Mouse (Mus musculus): Measurements from ENCODE around the gene Alox8. TPM values are rescaled to one million over a fixed set of nuclear protein-coding genes. Genes with fewer than 3 reads are reported as not detected.

Gene Alox8
- total RNA-seq, 2 experiments from 2014 or later, result 10.2 to 11.7 TPM

GRCm38 (mm10) chr11:69185031-69185430, 12.6 kb downstream of the Alox8 start:
- DNase-seq (ENCODE audit: low spot score in 2 of 2), result no peak

- no peak for DNase-seq (ENCODE audit: low spot score in 2 of 2)
These were observed 17.5 kb downstream of the Alox8 start for GRCm38 (mm10) chr11:69180120-69180519.

- no peak for DNase-seq (ENCODE audit: low spot score in 2 of 2)
These were observed 18.1 kb downstream of the Alox8 start for GRCm38 (mm10) chr11:69179512-69179911.

GRCm38 (mm10) chr11:69178525-69178924, 19.1 kb downstream of the Alox8 start:
- no peak for DNase-seq (ENCODE audit: low spot score in 2 of 2)

GRCm38 (mm10) chr11:69174722-69175121, 22.9 kb downstream of the Alox8 start:
- DNase-seq (ENCODE audit: low spot score in 2 of 2), result no peak

GRCm38 (mm10) chr11:69172606-69173005, 25.0 kb downstream of the Alox8 start:
- no peak for DNase-seq (ENCODE audit: low spot score in 2 of 2)

- peak; percentile 57 to 64 for DNase-seq (ENCODE audit: low spot score in 2 of 2)
These were observed 26.0 kb downstream of the Alox8 start for GRCm38 (mm10) chr11:69171626-69172025.

- peak; percentile 76 to 82 for DNase-seq (ENCODE audit: low spot score in 2 of 2)
These were observed 28.3 kb downstream of the Alox8 start for GRCm38 (mm10) chr11:69169313-69169712.

- DNase-seq (ENCODE audit: low spot score in 2 of 2), result peak; percentile 49 to 54
These were observed 40.8 kb downstream of the Alox8 start, which contains the start of gene Alox12b for GRCm38 (mm10) chr11:69156800-69157199. Gene Alox12b, plus strand, starts transcription at chr11:69156989.

GRCm38 (mm10) chr11:69155351-69155750, 42.3 kb downstream of the Alox8 start:
- no peak for DNase-seq (ENCODE audit: low spot score in 2 of 2)

- DNase-seq (ENCODE audit: low spot score in 2 of 2), result no peak
These were observed 43.8 kb downstream of the Alox8 start for GRCm38 (mm10) chr11:69153831-69154230.

GRCm38 (mm10) chr11:69151004-69151403, 46.6 kb downstream of the Alox8 start:
- no peak for DNase-seq (ENCODE audit: low spot score in 2 of 2)

- DNase-seq (ENCODE audit: low spot score in 2 of 2), result peak; percentile 63 to 67
These were observed 47.2 kb downstream of the Alox8 start for GRCm38 (mm10) chr11:69150444-69150843.

- DNase-seq (ENCODE audit: low spot score in 2 of 2), result no peak
These were observed 47.9 kb downstream of the Alox8 start for GRCm38 (mm10) chr11:69149728-69150127.

- DNase-seq (ENCODE audit: low spot score in 2 of 2), result no peak
These were observed 49.1 kb downstream of the Alox8 start for GRCm38 (mm10) chr11:69148451-69148960.

GRCm38 (mm10) chr11:69147546-69147945, 50.1 kb downstream of the Alox8 start:
- DNase-seq (ENCODE audit: low spot score in 2 of 2), result no peak

- DNase-seq (ENCODE audit: low spot score in 2 of 2), result no peak
These were observed 62.3 kb downstream of the Alox8 start for GRCm38 (mm10) chr11:69135361-69135760.

- no peak for DNase-seq (ENCODE audit: low spot score in 2 of 2)
These were observed 63.0 kb downstream of the Alox8 start for GRCm38 (mm10) chr11:69134622-69134968.

Other genes starting within 250 kb of the Alox8 start
- 10 to 100 TPM; 20.4 to 24.0 TPM for gene Arhgef15, start 240.4 kb downstream of the Alox8 start, total RNA-seq (2021)
- 1 to 10 TPM; 5.6 to 6.7 TPM for gene Slc25a35, start 229.7 kb downstream of the Alox8 start, total RNA-seq (2021)
- 10 to 100 TPM; 17.8 to 18.2 TPM for gene Rangrf, start 222.7 kb downstream of the Alox8 start, total RNA-seq (2021)
- 10 to 100 TPM; 26.1 to 26.2 TPM for gene Pfas, start 189.4 kb downstream of the Alox8 start, total RNA-seq (2021)
- 10 to 100 TPM; 37.8 to 46.0 TPM for gene Ctc1, start 181.9 kb downstream of the Alox8 start, total RNA-seq (2021)
- under 1 TPM in 1 of 2 experiments, not detected in 1; 0.30 TPM for gene Aurkb, start 152.2 kb downstream of the Alox8 start, total RNA-seq (2021)
- 10 to 100 TPM; 35.2 to 38.0 TPM for gene Borcs6, start 138.1 kb downstream of the Alox8 start, total RNA-seq (2021)
- 10 to 100 TPM; 23.6 to 26.8 TPM for gene Tmem107, start 127.0 kb downstream of the Alox8 start, total RNA-seq (2021)
- gene Vamp2, start 109.4 kb downstream of the Alox8 start, total RNA-seq (2021), result 1,000 to 10,000 TPM; 1,053 to 1,091 TPM
- 100 to 1,000 TPM; 129 to 133 TPM for gene Per1, start 102.6 kb downstream of the Alox8 start, total RNA-seq (2021)
- under 1 TPM; 0.42 to 0.79 TPM for gene Hes7, start 77.4 kb downstream of the Alox8 start, total RNA-seq (2021)
- gene 9130213A22Rik, start 75.3 kb downstream of the Alox8 start, total RNA-seq (2021), result under 1 TPM; 0.53 to 0.98 TPM
- gene Aloxe3, start 71.9 kb downstream of the Alox8 start, total RNA-seq (2021), result 1 to 10 TPM; 4.4 to 6.8 TPM
- gene Alox12b, start 40.9 kb downstream of the Alox8 start, total RNA-seq (2021), result 10 to 100 TPM in 1 of 2 experiments, 1 to 10 TPM in 1; 9.8 to 13.7 TPM
- gene Gucy2e, start 39.2 kb upstream of the Alox8 start, total RNA-seq (2021), result 1 to 10 TPM; 1.2 TPM
- gene Cntrob, start 125.9 kb upstream of the Alox8 start, total RNA-seq (2021), result 10 to 100 TPM; 15.2 to 25.0 TPM
- 10 to 100 TPM; 53.2 to 59.5 TPM for gene Trappc1, start 126.1 kb upstream of the Alox8 start, total RNA-seq (2021)
- gene Kcnab3, start 128.4 kb upstream of the Alox8 start, total RNA-seq (2021), result 100 to 1,000 TPM in 1 of 2 experiments, 10 to 100 TPM in 1; 75.3 to 102 TPM
- gene Rnf227, start 142.6 kb upstream of the Alox8 start, total RNA-seq (2021), result 100 to 1,000 TPM; 186 to 190 TPM
- gene Chd3, start 171.6 kb upstream of the Alox8 start, total RNA-seq (2021), result 100 to 1,000 TPM; 346 to 387 TPM
- gene Naa38, start 197.6 kb upstream of the Alox8 start, total RNA-seq (2021), result 100 to 1,000 TPM; 117 to 120 TPM
- 10 to 100 TPM; 42.7 to 48.1 TPM for gene Cyb5d1, start 197.8 kb upstream of the Alox8 start, total RNA-seq (2021)
- gene Tmem88, start 200.4 kb upstream of the Alox8 start, total RNA-seq (2021), result 1 to 10 TPM; 3.4 to 3.7 TPM
- 10 to 100 TPM; 28.2 to 32.2 TPM for gene Kdm6b, start 215.8 kb upstream of the Alox8 start, total RNA-seq (2021)

Measured in left cerebral cortex, adult 18-20 months (tissue).